Mouse (Mus musculus): ENCODE results near the gene Defb28. TPM values are rescaled to one million over a fixed set of nuclear protein-coding genes. Genes with fewer than 3 reads are reported as not detected.

The Defb28 gene
- polyA plus RNA-seq, 1 experiment from 2014 or later: not detected

Other genes starting within 250 kb of the Defb28 start
- 28.0 and 33.9 TPM in 2 replicates for gene Tbc1d20, start 224.4 kb upstream of the Defb28 start, polyA plus RNA-seq (2014; fragmentation: Nextera tagmentation; extraction: Ambion mirVana)
- gene Rbck1, start 185.6 kb upstream of the Defb28 start, polyA plus RNA-seq (2014; fragmentation: Nextera tagmentation; extraction: Ambion mirVana): 98.5 and 107 TPM in 2 replicates
- gene Trib3, start 174.2 kb upstream of the Defb28 start, polyA plus RNA-seq (2014; fragmentation: Nextera tagmentation; extraction: Ambion mirVana): 1.1 and 1.6 TPM in 2 replicates
- gene Nrsn2, start 141.6 kb upstream of the Defb28 start, polyA plus RNA-seq (2014; fragmentation: Nextera tagmentation; extraction: Ambion mirVana): 42.9 and 54.4 TPM in 2 replicates
- 19.2 and 19.7 TPM in 2 replicates for gene Sox12, start 120.2 kb upstream of the Defb28 start, polyA plus RNA-seq (2014; fragmentation: Nextera tagmentation; extraction: Ambion mirVana)
- 14.5 and 18.0 TPM in 2 replicates for gene Zcchc3, start 103.2 kb upstream of the Defb28 start, polyA plus RNA-seq (2014; fragmentation: Nextera tagmentation; extraction: Ambion mirVana)
- 0.87 and 0.99 TPM in 2 replicates for gene 6820408C15Rik, start 102.7 kb upstream of the Defb28 start, polyA plus RNA-seq (2014; fragmentation: Nextera tagmentation; extraction: Ambion mirVana)
- gene Defb23, start 53.6 kb upstream of the Defb28 start, polyA plus RNA-seq (2014; fragmentation: Nextera tagmentation; extraction: Ambion mirVana): not detected in 2 replicates
- not detected in 2 replicates for gene Defb20, start 41.2 kb upstream of the Defb28 start, polyA plus RNA-seq (2014; fragmentation: Nextera tagmentation; extraction: Ambion mirVana)
- gene Defb22, start 28.1 kb upstream of the Defb28 start, polyA plus RNA-seq (2014; fragmentation: Nextera tagmentation; extraction: Ambion mirVana): not detected in 2 replicates
- gene Defb26, start 6.6 kb upstream of the Defb28 start, polyA plus RNA-seq (2014; fragmentation: Nextera tagmentation; extraction: Ambion mirVana): not detected in 2 replicates
- not detected in 2 replicates for gene Defb29, start 21.8 kb downstream of the Defb28 start, polyA plus RNA-seq (2014; fragmentation: Nextera tagmentation; extraction: Ambion mirVana)
- gene Gm17416, start 51.1 kb downstream of the Defb28 start, polyA plus RNA-seq (2014; fragmentation: Nextera tagmentation; extraction: Ambion mirVana): not detected in 2 replicates
- gene Defb21, start 54.5 kb downstream of the Defb28 start, polyA plus RNA-seq (2014; fragmentation: Nextera tagmentation; extraction: Ambion mirVana): not detected in 2 replicates
- gene Defb19, start 62.1 kb downstream of the Defb28 start, polyA plus RNA-seq (2014; fragmentation: Nextera tagmentation; extraction: Ambion mirVana): not detected in 2 replicates
- gene Defb45, start 81.1 kb downstream of the Defb28 start, polyA plus RNA-seq (2014; fragmentation: Nextera tagmentation; extraction: Ambion mirVana): not detected in 2 replicates
- not detected in 2 replicates for gene Defb36, start 86.1 kb downstream of the Defb28 start, polyA plus RNA-seq (2014; fragmentation: Nextera tagmentation; extraction: Ambion mirVana)
- gene Defb25, start 104.8 kb downstream of the Defb28 start, polyA plus RNA-seq (2014; fragmentation: Nextera tagmentation; extraction: Ambion mirVana): not detected in 2 replicates
- 0.33 TPM in 1 of 2 replicates, not detected in the other for gene Rem1, start 108.7 kb downstream of the Defb28 start, polyA plus RNA-seq (2014; fragmentation: Nextera tagmentation; extraction: Ambion mirVana)
- gene H13, start 151.2 kb downstream of the Defb28 start, polyA plus RNA-seq (2014; fragmentation: Nextera tagmentation; extraction: Ambion mirVana): 156 and 160 TPM in 2 replicates
- 40.2 and 43.8 TPM in 2 replicates for gene Mcts2, start 168.8 kb downstream of the Defb28 start, polyA plus RNA-seq (2014; fragmentation: Nextera tagmentation; extraction: Ambion mirVana)
- 49.9 and 50.4 TPM in 2 replicates for gene Id1, start 218.0 kb downstream of the Defb28 start, polyA plus RNA-seq (2014; fragmentation: Nextera tagmentation; extraction: Ambion mirVana)
- gene Cox4i2, start 235.9 kb downstream of the Defb28 start, polyA plus RNA-seq (2014; fragmentation: Nextera tagmentation; extraction: Ambion mirVana): 3.6 and 4.5 TPM in 2 replicates